16 mouse cellular contexts compared by ENCODE assay signal in the genomic region with DNA sequence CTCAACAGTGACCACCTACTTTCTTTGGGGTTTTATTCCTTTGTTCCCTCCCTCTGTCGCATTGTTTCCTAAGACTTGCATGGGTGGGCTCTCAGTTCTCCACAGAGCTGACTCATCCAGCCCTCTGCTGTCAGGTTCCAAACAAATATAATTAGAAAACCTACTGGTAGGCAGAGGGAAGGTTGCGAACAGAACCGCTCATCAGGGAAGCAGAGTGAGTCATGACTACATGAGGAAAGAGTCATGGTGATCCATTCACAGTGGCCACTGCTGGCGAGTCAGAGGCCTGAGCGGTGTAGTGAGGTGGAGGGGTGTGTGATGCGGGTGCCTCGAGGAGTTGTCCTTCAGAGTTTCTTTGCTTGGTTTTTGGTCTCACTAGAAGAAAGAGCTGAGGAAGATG.
DNase-seq lines count a peak whose midpoint lies in the region; ATAC-seq lines count a peak whose summit lies in the region.
"Had no signal": no experiment of that assay in that cellular context is flagged by ENCODE, and none has a peak within 500 bp of the region (broad histone marks: within the 10 kb centered on the region; RNA-seq: fewer than 3 reads in every experiment).

No protein-coding gene starts in this region.

- no peak overlapping the region for H3K27ac ChIP-seq in heart, embryonic 10.5 days
- H3K27ac ChIP-seq: heart, embryonic 15.5 days; hindbrain, embryonic 12.5 days had no signal

- no peak for ATAC-seq in erythroblast, adult 5-6 weeks (replicated peaks; ENCODE audit: low FRiP score, poor library complexity, severe bottlenecking)
- ATAC-seq: intestine, postnatal 0 days had no signal

- H3K27me3 ChIP-seq in heart, embryonic 10.5 days (ENCODE audit: insufficient read depth, poor library complexity, severe bottlenecking) = no peaks in the 10 kb centered on the region
- H3K27me3 ChIP-seq: heart, embryonic 15.5 days; hindbrain, embryonic 12.5 days had no signal

- DNase-seq in heart, adult 11 months = peak; percentile 73
- no peak for DNase-seq in heart, embryonic 10.5 days (ENCODE audit: low spot score)
- peak; percentile 39 for DNase-seq in right cerebral cortex, postnatal 25 days
- no peak for DNase-seq in right cerebral cortex, postnatal 10 days (ENCODE audit: low spot score in 2 of 2)
- DNase-seq in frontal cortex, postnatal 36 days (ENCODE audit: low spot score in 2 of 2) = peak; percentile 37 to 38
- peak; percentile 53 for DNase-seq in telencephalon, adult 2 months (ENCODE audit: low read depth, low spot score)
- no peak for DNase-seq in c-Kit-positive CD71-positive TER-119-positive erythroid progenitor cells, embryonic 14.5 days (ENCODE audit: low spot score)
- DNase-seq: cerebellum, adult 2 months; kidney, postnatal 14 days; lung, adult 2 months; spleen, adult 18-20 months; thymus, postnatal 25 days had no signal

- H3K4me1 ChIP-seq in heart, embryonic 10.5 days = no peaks in the 10 kb centered on the region
- H3K4me1 ChIP-seq: heart, embryonic 15.5 days; hindbrain, embryonic 12.5 days had no signal

- H3K9me3 ChIP-seq in heart, embryonic 10.5 days = no peaks in the 10 kb centered on the region
- H3K9me3 ChIP-seq: heart, embryonic 15.5 days; hindbrain, embryonic 12.5 days had no signal

- H3K4me3 ChIP-seq in heart, embryonic 10.5 days = no peak overlapping the region
- H3K4me3 ChIP-seq: heart, embryonic 15.5 days; hindbrain, embryonic 12.5 days had no signal

- WGBS in heart, embryonic 10.5 days = 90% methylated on average over 7 of the region's 7 CpGs

- peaks cover 30% of the 10 kb centered on the region for H3K36me3 ChIP-seq in heart, embryonic 10.5 days

Comparison
In these comparisons a context has a peak if more than half of its experiments do, and no peak if none do; other contexts are left out.
1. DNase-seq: peak in heart, adult 11 months (single experiment), right cerebral cortex, postnatal 25 days (single experiment), frontal cortex, postnatal 36 days (2 of 2) and telencephalon, adult 2 months (single experiment); none in heart, embryonic 10.5 days (single experiment), right cerebral cortex, postnatal 10 days (0 of 2) and c-Kit-positive CD71-positive TER-119-positive erythroid progenitor cells, embryonic 14.5 days (single experiment).